Mouse (Mus musculus): ENCODE data around the gene Sln.

DNA sequence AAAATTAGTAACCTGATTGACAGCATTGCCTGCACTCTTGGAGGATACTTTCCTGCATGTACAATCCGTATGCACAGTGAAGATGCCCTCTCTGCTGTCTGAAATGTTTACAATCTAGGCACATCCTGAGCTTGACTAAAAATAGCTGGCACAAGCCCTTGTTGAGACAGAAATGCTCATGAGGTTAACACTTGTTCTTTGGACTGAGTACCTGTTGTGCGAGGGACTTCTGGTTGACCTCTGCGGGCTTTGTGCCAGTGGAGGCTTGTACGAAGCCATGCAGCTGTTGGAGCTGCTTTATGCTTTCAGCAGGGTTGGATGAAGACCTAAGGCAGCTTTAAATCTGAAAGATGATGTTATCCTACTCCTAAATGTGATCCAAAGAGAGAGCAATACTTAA is 2.2 kb downstream of the Sln start:
- no peak for TF ChIP-seq CTCF (conservative IDR thresholded peaks at IDR 0.05; ENCODE audit: low read length)
- TF ChIP-seq POU5F1 (IDR thresholded peaks at IDR 0.05; ENCODE audit: borderline replicate concordance, low read length), result no peak
- no peak for TF ChIP-seq NANOG (IDR thresholded peaks at IDR 0.05; ENCODE audit: borderline replicate concordance, low read length)
